Mouse (Mus musculus): ENCODE measurements around the gene Cyp2s1.
A peak's percentile ranks its signal among the peaks of the same experiment; 100 is the strongest.

Cyp2s1 gene

DNA sequence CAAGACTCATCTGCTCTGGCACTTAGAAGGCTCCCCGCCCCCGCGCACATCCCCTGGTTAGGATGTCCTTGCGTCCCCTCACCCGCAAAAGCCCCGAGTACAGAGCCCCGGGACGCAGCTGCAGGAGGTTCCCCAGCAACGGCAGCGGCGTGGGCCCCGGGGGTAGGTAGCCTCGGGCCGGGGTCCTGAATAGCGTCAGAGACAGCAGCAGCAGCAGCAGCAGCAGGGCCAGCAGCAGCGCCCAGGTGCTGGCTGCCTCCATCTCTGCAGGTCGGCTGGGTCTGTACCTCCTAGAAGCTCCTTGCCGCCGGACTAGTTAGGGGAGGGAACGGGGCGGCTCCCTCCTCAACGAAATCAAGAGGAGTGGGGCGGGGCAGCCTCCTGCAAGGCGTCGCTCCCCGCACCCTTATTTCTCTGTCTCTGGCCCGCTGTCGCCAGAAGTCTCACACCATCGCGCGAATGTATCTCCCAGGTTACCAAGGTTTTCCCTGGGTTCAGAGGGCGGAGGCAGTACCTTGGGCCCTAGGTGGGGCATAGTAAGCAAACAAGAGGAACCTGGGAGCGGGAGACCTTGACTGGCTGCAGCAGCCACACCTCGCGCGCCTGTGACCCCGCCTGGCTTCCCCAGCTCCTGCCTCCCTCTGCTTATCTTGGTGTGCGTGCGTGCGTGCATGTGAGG lies at the start of gene Cyp2s1:
Gene Cyp2s1, minus strand, starts transcription at position 673 of the 679 bp plus-strand sequence.
- DNase-seq (ENCODE audit: low read depth, low spot score): peak; percentile 81

DNA sequence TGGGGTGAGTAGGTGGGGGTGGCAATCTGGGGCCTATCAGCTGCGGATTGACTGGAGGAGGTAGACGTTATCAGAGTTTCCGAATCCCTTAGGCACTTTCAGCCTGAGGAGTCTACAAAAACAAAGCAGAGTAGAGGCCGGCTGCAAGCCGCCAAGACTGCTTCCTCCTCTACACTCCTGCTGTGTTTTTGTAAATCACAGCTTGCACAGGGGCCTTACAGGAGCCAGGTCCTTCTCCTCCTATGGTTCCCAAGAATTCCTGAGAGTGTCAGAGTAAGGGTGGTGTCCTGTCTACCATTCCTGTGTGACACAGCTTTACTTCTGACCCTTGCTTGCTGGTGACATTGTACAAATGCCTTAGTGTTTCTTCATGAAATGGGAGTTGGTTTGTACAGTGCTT lies 48.1 kb upstream of the Cyp2s1 start:
- no peak for DNase-seq (ENCODE audit: low read depth, low spot score)

DNA sequence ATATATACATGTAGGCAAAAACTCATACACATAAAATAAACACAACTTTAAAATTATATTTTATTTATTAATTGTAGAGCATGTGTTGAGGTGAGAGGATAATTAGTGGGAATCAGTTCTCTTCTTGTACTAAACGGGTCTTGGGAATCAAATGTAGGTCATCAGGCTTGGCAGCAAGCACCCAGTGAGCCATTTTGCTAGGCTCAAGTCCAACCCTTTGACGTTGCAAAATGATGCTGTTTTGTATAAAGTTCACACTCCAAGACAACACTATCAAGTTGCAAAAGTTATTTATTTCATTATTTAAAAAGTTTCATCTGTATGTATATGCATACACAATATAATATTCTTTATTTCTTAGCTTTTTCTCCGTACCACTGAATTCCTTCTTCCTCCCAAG lies 47.0 kb upstream of the Cyp2s1 start:
- no peak for DNase-seq (ENCODE audit: low read depth, low spot score)

DNA sequence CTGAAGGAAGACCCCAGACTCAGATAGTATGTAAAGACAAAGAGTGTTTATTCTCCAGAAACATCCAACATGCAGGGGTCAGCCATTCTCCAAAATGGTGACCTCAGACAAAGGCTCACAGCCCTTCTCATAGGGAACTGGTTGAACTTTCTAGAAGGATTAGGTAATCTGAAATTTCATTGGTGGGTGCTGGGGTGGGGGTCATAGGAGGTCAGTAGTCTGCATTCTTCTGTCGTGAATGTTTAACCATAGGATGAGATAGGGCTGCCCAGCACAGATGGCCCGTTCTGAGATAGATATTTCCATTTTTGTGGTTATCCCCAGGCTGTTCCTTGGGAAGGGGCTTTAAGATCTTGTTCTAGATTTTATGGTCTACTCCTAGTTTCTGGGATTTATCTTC lies 45.7 kb upstream of the Cyp2s1 start:
- DNase-seq (ENCODE audit: low read depth, low spot score): no peak

DNA sequence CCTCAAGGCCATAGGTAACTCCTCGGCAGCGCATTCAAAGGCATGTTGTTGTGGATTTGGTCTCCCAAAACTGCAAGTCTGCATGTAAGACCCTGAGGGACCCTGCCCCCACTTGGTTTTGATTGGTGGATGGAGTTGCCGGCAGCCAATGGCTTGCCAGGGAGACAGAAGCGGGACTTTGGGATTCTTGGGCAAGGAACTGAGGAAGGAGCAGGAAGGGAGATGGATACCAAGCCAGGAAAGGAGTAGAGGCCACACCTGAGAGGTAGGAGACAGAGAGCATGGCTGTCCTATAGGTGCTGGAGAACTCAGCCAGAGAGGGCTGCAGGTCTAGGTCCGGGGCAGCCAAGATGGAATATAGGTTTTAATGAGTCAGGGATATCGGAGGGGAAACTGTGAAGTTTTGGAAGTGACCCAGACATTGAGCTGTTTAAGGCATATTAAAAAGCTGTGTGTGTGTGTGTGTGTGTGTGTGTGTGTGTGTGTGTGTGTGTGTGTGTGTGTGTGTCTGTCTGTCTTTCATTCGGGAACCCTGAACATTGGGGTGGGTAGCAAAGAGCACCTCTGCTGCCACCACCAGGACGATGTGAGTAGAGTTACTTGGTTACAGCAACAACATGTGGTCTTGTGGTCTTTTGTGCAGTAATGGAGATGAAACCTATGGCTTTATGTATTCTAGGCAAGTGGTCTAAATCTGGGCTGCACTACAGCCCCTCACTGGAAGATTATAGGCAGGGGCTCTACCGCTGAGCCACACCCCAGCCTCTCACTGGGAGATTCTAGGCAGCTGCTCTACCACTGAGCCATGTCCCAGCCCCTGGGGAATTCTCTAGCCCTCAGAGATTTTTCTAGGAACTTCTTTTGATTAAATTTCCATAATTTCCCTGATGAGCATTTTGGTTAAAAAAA lies 43.5 kb upstream of the Cyp2s1 start:
- DNase-seq (ENCODE audit: low read depth, low spot score): no peak

DNA sequence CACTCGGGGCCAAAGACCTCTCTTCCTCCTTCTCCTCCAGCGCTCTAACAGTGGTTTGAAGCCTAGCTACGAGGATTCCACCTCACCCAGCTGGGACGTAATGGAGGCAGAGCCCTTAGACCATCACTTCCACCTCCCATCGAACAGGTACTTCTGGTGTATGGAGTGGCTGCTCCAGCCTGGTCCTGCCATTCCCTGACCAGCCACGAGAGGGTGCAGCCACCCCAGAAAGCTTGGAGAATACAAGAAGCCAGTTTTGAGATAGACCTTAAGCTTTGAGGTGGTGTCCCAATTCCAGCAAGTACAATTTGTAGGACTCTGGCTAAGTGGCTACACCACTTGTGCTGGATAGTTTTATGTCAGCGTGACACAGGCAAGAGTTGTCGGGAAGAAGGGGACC lies 38.4 kb upstream of the Cyp2s1 start:
- DNase-seq (ENCODE audit: low read depth, low spot score): peak; percentile 48

DNA sequence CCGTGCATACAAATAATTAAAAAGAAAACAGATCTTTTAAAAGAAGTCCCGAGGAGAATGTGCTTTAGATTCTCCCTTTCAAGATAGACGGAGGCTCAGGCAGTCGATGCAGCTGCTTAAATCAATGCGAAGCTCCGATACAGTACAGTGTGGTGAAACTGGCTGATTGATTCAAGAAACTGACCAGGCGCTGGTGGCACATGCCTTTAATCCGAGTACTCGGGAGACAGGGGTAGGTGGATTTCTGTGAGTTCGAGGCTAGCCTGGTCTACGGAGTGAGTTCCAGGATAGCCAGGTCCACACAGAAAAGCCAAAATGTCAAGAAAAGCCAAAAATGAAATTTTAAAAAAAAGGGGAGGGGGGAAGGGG lies 31.7 kb upstream of the Cyp2s1 start:
- DNase-seq (ENCODE audit: low read depth, low spot score): peak; percentile 28

DNA sequence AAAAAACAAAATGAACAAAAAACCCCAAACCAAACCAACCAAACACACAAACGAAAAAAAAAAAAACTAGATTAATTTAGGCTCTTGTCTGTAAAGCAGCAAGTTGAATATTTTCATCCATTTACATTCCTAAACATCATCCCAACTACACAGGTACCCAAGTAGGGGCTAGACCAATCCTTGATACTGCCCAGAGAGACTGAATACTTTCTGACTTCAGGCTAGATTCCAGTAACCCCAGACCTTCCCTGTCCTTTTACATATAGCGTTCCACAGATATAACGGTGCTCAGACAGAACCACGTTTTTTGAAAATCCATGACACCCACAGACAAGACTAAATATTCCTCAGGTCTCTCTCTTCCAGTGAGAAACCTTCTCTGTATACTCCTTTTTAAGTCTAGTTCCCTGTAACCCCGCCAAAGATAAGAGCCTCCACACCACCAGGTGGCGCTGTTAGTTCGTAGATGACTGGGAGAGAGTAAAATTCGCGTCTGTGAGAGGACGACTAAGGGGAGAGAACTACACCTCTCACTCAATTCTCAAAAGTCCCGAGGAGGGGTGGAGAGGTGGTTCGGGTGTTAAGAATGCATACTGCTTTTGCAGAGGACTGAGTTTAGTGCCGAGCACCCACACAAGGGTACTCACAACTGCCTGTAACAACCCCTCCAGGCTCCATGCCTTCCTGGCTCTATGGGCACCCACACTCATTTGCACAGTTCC lies 31.2 kb upstream of the Cyp2s1 start:
- DNase-seq (ENCODE audit: low read depth, low spot score): peak; percentile 69

DNA sequence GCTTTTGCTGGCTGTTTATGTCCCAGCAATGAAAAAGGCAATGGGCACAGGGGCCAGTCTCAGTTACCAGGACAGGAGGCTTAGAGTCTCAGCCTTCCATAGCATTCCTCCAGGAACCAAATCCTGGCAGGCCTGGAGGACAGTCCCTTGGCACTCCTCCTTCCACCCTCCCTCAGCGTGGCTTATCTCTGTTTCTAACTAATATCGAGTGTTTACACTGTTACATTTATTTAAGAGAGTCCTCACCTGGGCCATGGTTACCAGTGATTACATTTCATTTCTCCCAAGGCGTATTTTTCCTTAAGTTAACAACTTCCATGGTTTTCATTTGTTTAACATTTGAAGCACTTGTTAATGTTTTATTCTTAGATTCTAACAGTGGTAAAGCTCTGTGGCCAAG lies 28.2 kb upstream of the Cyp2s1 start:
- no peak for DNase-seq (ENCODE audit: low read depth, low spot score)

DNA sequence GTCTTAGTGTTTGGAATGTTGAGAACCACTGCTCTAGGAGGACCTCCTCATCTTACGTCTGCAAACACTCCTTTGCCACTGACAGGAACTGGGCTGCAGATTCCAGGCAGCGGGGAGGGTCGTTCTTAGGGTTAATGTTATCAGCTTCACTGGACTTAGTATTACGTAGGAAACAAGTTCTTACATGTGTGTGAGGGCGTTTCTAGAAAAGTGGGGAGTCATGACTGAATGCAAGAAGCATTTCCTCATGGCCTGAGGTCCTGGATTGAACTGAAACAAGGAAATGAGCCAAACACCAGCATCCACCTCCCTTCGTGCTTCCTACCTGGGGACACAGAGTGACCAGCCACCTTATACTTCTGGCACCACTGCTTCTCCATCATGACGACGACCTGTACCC lies 27.7 kb upstream of the Cyp2s1 start:
- DNase-seq (ENCODE audit: low read depth, low spot score): no peak

DNA sequence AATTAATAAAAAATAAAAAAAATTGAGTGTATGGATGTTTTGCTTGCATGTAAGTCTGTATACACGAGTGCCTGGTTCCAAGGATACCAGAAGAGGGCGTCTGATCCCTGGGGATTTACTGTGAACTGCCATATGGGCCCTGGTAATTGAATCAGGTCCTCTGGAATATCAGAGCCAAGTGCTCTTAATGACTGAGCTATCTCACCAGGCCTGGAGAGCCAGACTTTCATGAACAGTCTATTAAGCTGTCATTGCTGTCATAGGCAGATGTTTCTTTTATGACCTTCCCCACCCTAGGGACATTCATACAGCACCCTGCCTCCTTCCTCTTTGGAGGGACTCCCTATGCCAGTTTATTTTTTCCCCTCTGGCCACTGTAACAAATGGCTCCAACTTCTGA lies 26.8 kb upstream of the Cyp2s1 start:
- DNase-seq (ENCODE audit: low read depth, low spot score): no peak

DNA sequence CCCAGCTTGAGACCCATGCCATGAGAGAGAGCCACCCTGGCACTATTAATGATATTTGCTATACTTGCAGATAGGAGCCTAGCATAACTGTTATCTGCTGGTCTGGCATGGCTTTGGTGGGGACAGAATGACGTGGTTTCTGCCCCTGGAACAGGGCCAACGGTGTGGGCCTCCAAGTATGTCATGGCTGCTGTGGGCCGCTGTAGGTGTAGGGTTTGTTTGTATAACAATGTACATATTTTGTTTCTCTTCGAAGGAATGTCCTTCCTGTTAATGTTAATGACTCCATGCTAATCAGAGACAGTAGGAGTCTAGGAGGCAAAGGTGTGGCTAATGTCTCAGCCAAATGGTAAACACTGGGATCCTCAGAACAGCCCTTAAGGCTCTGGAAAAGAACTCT lies 24.2 kb upstream of the Cyp2s1 start:
- no peak for DNase-seq (ENCODE audit: low read depth, low spot score)

DNA sequence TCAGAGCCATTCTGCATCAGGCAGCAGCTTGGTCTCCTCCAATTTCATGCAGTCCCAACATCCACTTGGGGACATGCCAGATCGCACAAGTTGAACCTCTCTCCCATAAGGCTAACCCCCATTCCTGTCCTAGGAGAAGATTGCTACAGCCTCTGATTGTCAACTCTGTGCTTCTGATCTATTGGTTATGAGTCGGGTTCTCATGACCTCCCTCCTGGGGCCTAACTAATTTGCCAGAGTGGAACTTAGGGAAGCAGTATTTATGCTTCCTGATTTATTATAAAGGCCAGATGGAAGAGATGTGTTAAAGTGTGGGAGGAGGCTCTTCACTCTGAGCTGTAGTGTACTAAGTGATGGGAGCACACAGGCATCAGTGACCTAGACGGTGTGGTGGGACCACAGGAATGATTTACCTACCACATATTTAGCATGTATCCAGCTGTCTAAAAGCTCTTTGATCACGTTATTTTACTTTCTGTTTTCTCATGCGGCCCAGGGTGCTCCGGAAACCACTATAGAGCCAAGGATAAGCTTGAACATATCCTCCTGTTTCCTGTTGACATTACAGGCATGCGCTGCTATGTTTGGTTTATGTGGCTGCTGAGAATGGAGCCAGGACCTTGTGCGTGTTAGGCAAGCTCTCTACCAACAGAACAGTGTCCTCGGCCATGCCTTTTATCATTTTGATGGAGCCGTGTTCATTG lies 18.6 kb upstream of the Cyp2s1 start:
- no peak for DNase-seq (ENCODE audit: low read depth, low spot score)

DNA sequence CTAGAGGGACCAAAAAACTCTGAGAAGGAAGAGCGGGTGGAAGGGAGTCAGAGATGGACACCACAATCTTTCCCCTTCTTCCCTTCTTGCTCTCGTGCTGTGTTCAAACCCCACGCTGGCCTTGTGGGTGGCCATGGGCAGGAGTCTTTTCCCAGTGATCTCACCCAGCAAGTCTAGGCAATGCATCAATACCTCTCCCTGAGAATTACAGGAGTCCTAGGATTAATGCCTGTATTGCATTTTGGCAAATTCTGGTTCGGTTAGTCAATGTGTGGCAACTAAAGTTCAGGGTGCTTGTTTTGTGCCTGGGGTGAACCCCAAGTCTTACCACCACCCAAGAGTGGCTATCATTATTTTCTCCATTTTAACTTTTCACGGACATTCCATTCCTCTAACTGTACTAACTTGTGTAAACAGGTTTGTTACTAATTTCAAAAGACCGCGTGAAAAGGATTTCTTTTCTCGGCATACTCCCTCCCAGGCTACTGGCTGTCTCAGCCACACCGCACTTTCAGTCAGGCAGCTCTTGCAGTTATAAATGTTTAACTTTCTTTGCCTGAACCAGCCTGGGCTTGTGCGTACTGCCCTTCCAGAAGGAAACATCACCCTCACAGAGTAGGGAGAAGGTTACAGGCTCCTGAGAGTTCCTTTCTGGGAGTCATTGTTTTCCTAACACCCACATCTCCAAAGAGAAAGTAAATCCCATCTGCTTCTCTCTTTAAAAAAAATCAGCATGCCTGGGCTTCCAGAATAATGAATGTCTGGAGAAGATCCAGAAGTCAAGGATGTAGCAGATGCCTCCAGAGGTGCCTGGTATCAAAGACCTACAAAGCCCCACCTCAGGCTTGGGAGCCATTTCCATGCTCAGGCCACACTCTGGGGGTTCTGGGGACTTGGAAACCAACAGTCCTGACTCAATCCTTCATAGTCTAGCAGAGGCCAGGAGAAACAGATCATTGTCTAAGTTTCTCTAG lies 15.1 kb upstream of the Cyp2s1 start:
- no peak for DNase-seq (ENCODE audit: low read depth, low spot score)

DNA sequence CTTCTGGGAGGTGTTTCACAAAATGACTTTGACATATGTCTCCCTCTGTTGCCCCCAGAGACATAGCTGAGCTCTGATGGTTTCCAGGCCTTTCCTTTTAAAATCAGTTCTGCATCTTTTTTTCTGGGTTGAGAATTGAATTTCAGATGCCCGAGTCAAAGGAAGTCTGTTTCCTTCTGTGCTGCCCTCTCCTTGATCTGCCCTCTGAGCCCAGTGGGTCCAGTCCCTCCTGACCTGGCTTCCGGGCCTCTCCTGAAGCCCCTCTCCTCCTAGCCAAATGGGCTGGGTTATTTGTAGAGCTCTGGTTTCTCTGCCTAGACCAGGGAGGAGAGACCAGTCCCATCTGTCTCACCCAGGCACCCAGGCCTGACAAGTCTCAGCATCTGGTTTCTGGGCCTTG lies 13.5 kb upstream of the Cyp2s1 start:
- no peak for DNase-seq (ENCODE audit: low read depth, low spot score)

DNA sequence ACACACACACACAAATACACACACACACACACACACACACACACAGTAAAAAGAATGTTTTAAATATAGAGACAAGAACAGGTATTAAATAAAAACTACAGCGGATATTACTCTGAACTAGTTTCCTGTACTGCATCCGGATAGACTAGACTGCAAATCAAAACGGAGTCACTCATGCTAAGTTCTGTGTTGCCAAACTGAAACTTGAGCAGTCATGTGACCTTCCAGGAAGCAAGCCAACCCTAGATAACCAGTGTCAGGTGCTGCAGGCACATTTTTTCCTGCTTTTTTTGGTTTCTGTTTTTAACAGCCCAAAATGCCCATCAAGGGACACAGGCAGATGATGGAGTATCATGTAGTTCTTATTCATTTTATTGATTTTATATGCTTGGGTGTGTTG lies 10.5 kb upstream of the Cyp2s1 start:
- no peak for DNase-seq (ENCODE audit: low read depth, low spot score)

DNA sequence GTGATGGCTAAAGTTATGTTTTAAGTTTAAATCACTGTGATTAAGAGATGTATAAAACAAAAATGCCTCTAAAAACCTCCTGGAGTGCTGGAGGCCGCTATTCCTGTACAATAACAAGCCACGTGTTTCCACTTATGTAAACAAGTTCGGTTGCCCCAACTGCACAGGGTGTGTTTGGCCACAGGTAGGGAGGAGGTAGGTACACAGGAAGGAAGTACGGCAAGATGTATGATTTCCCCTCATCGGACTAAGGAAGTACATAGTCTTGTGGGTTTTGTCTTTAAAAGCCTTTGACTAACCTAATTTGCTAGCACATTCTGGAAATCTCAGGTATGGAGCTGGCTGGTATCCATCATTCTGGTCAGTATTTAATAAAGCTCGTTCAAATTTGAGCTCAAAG lies 9.3 kb upstream of the Cyp2s1 start:
- no peak for DNase-seq (ENCODE audit: low read depth, low spot score)

DNA sequence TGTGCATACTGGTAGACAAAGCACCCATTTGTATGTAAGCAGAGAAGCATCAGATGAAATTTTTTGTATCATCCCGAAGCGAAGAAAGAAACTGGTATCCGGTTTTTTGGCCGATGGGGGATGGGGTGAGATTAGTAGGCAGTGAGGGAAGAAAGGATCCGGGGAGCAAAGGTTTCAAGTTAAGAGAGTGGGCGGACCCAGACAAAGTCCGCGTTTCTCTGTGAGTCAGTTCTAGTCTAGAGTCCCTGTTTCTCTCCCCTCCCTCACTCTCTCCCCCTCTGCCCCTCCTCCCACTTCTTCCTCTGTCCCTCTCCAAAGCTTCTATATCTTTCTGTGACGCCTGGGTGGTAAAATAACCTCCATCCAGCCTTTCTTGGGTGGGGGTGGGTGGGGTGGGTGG lies 8.3 kb upstream of the Cyp2s1 start:
- DNase-seq (ENCODE audit: low read depth, low spot score): no peak

DNA sequence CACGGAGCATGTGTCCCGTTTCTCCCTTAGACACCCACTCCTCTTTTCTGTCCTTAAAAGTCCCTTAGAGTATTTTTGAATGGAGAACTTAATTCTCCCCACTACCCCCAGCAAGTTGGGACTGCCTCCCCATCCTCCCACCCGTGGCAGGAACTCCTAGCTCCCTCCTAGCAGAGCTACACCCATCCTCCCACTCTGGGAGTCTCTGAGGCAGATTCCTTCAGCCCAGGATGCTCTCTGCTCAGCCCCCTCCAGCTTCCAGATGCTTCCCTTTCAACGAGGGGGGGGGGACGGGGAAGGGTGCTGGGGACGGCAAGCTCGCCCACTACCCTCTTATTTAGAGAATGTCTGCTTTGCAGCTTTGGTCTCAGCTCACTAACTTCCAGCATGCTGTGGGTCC lies 1.1 kb downstream of the Cyp2s1 start:
- DNase-seq (ENCODE audit: low read depth, low spot score): no peak

DNA sequence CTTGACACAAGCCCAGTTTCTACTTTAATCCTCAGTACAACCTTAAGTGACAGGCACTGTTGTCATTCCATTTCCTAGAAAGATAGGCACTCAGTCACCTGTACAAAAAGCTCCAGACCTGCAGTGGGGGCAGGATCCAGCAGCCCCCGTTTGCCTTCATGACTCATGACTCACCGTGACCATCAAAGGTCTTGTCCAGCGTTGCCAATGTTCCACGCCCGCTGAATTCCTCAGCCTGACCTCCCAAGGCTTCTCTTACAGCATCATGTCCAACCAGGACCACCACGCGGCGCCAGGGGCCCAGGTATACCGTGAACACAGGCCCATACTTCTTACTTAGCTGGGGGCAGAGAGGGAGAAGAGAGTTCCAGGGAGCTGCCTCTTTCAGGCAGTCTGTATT lies 2.0 kb downstream of the Cyp2s1 start:
- DNase-seq (ENCODE audit: low read depth, low spot score): no peak

DNA sequence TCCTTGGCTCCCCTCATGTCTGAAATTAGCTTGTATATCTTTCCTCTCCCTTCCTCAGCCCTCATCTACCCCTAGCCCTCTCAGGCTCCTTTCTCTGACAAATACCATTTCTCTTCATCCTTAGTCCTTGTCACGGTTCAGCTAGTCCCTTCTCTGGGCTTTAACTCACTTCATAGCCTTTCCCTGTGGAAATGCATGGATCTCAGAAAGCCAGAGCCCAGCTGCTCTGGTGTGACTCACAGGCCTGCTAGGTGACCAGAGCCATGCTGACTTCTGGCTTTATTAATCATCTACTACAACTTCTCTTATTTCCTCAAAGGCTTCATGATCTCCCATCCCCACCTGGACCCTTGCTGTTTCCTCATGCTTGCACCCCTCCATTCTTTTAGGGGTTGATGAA lies 4.5 kb downstream of the Cyp2s1 start:
- no peak for DNase-seq (ENCODE audit: low read depth, low spot score)
